Comparison of ENCODE assay signal across 8 mouse cellular contexts in the genomic region with DNA sequence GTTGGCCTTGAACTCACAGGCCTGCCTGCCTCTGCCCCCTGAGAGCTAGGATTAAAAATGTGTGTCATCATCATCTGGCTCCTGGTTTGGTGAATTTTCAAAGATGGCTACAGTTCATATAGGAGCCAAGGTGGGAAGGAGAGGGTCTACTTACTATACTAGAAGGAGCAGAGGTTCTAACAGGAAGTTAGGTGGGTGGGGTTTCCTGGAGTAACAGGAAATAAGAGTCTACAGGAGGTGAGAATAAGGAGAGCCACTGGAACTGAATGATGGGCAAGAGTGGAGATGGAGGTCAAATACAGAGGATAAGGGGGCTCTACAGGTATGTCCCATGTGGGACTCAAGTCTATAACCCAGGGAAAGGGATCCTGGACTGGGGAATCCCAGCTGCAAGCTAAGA. TPM values are rescaled to one million over a fixed set of nuclear protein-coding genes. Genes with fewer than 3 reads are reported as not detected.
A peak's percentile ranks its signal among the peaks of the same experiment; 100 is the strongest.
DNase-seq lines count a peak whose midpoint lies in the region; ATAC-seq and TF ChIP-seq lines count a peak whose summit lies in the region.

No protein-coding gene starts in this region.

- no peak for DNase-seq in neural tube, embryonic 11.5 days (ENCODE audit: low spot score)
- DNase-seq in neural tube, embryonic 10.5 days (ENCODE audit: extremely low spot score, low spot score): no peak
- DNase-seq in forebrain, embryonic 14.5 days (ENCODE audit: low spot score): no peak
- DNase-seq in stomach, postnatal 0 days (ENCODE audit: low spot score): no peak
- DNase-seq in layer of hippocampus, postnatal 10 days (ENCODE audit: low spot score in 2 of 2): no peak
- DNase-seq in adrenal gland, adult (ENCODE audit: inconsistent age in 2 of 2, low spot score in 1 of 2): no peak
- no peak for DNase-seq in cerebellum, adult 9-10 months

- TF ChIP-seq CTCF in stomach, postnatal 0 days (IDR thresholded peaks at IDR 0.05; ENCODE audit: low read depth): no peak

- no peak for TF ChIP-seq EP300 in stomach, postnatal 0 days (optimal IDR thresholded peaks at IDR 0.05)

- peaks cover 17% of the 10 kb centered on the region for H3K4me1 ChIP-seq in neural tube, embryonic 11.5 days (ENCODE audit: control insufficient read depth, insufficient read depth, low read length)
- H3K4me1 ChIP-seq in forebrain, embryonic 14.5 days (ENCODE audit: control insufficient read depth, insufficient read depth, low read length): peaks cover 21% of the 10 kb centered on the region
- peaks cover 58% of the 10 kb centered on the region for H3K4me1 ChIP-seq in liver, embryonic 12.5 days
- peaks cover 4% of the 10 kb centered on the region; the same call in 1 of the 2 replicates for H3K4me1 ChIP-seq in stomach, postnatal 0 days (replicated peaks; ENCODE audit: control insufficient read depth, insufficient read depth)

- H3K4me3 ChIP-seq in neural tube, embryonic 11.5 days (ENCODE audit: low read depth, low read length): peak overlapping the region; percentile 71
- H3K4me3 ChIP-seq in forebrain, embryonic 14.5 days (ENCODE audit: low read depth, low read length): peak overlapping the region; percentile 86
- peak overlapping the region; percentile 95 for H3K4me3 ChIP-seq in liver, embryonic 12.5 days
- H3K4me3 ChIP-seq in stomach, postnatal 0 days (ENCODE audit: low read depth, low read length): peak overlapping the region; percentile 84; the same call in 1 of the 2 replicates

- H3K4me2 ChIP-seq in neural tube, embryonic 11.5 days (ENCODE audit: low read depth): peak overlapping the region; percentile 87
- H3K4me2 ChIP-seq in forebrain, embryonic 14.5 days (ENCODE audit: low read length): peak overlapping the region; percentile 97
- peak overlapping the region; percentile 89 for H3K4me2 ChIP-seq in liver, embryonic 12.5 days
- H3K4me2 ChIP-seq in stomach, postnatal 0 days (replicated peaks; ENCODE audit: low read depth): peak overlapping the region; percentile 63

- H3K27me3 ChIP-seq in neural tube, embryonic 11.5 days (ENCODE audit: control insufficient read depth, insufficient read depth, low read length): no peaks in the 10 kb centered on the region
- H3K27me3 ChIP-seq in forebrain, embryonic 14.5 days (replicated peaks; ENCODE audit: control insufficient read depth, insufficient read depth, low read length): no peaks in the 10 kb centered on the region; the same call in 1 of the 2 replicates
- no peaks in the 10 kb centered on the region for H3K27me3 ChIP-seq in liver, embryonic 12.5 days (replicated peaks)
- no peaks in the 10 kb centered on the region for H3K27me3 ChIP-seq in stomach, postnatal 0 days (ENCODE audit: control insufficient read depth, insufficient read depth, low read length)

- H3K9me3 ChIP-seq in neural tube, embryonic 11.5 days (ENCODE audit: control insufficient read depth, low read length): no peaks in the 10 kb centered on the region
- H3K9me3 ChIP-seq in forebrain, embryonic 14.5 days (replicated peaks; ENCODE audit: control insufficient read depth, low read length): no peaks in the 10 kb centered on the region
- H3K9me3 ChIP-seq in liver, embryonic 12.5 days (replicated peaks): no peaks in the 10 kb centered on the region
- no peaks in the 10 kb centered on the region for H3K9me3 ChIP-seq in stomach, postnatal 0 days (ENCODE audit: control insufficient read depth, low read length)

- no peak for ATAC-seq in neural tube, embryonic 11.5 days (ENCODE audit: insufficient read depth, low FRiP score, low TSS enrichment)
- no peak for ATAC-seq in forebrain, embryonic 14.5 days
- no peak for ATAC-seq in liver, embryonic 12.5 days
- no peak for ATAC-seq in stomach, postnatal 0 days (ENCODE audit: low FRiP score, low TSS enrichment)

- peak overlapping the region; percentile 24; the same call in 1 of the 2 replicates for H3K9ac ChIP-seq in neural tube, embryonic 11.5 days (ENCODE audit: low read length)
- H3K9ac ChIP-seq in forebrain, embryonic 14.5 days (ENCODE audit: low read length): peak overlapping the region; percentile 89; the same call in 1 of the 2 replicates
- H3K9ac ChIP-seq in liver, embryonic 12.5 days: peak overlapping the region; percentile 91
- peak overlapping the region; percentile 89 for H3K9ac ChIP-seq in stomach, postnatal 0 days (ENCODE audit: low read length)

- peaks cover 2% of the 10 kb centered on the region; the same call in 1 of the 2 replicates for H3K36me3 ChIP-seq in neural tube, embryonic 11.5 days (ENCODE audit: control insufficient read depth, insufficient read depth, low read length)
- peaks cover 30% of the 10 kb centered on the region for H3K36me3 ChIP-seq in forebrain, embryonic 14.5 days (ENCODE audit: control insufficient read depth, insufficient read depth, low read length)
- peaks cover 45% of the 10 kb centered on the region for H3K36me3 ChIP-seq in liver, embryonic 12.5 days
- H3K36me3 ChIP-seq in stomach, postnatal 0 days (ENCODE audit: control insufficient read depth, insufficient read depth, low read length): peaks cover 4% of the 10 kb centered on the region; the same call in 1 of the 2 replicates

- no peak overlapping the region for H3K27ac ChIP-seq in neural tube, embryonic 11.5 days (ENCODE audit: low read depth, low read length)
- no peak overlapping the region for H3K27ac ChIP-seq in forebrain, embryonic 14.5 days (ENCODE audit: low read depth, low read length)
- H3K27ac ChIP-seq in liver, embryonic 12.5 days: peak overlapping the region; percentile 83
- H3K27ac ChIP-seq in stomach, postnatal 0 days (replicated peaks): no peak overlapping the region

RNA-seq across cellular contexts. Expression of gene Cdc37, which starts 1.4 kb away (rescaled TPM):
- polyA plus RNA-seq in neural tube, embryonic 11.5 days (2014; fragmentation: Nextera tagmentation; extraction: Ambion mirVana): 319 and 341 TPM in 2 replicates
- polyA plus RNA-seq in forebrain, embryonic 14.5 days (2014; fragmentation: Nextera tagmentation; extraction: Ambion mirVana): 222 and 247 TPM in 2 replicates
- polyA plus RNA-seq in liver, embryonic 12.5 days (2016; fragmentation: Nextera tagmentation; extraction: Ambion mirVana): 221 and 228 TPM in 2 replicates
- polyA plus RNA-seq in stomach, postnatal 0 days (2015; fragmentation: Nextera tagmentation; extraction: Ambion mirVana): 161 TPM in 2 replicates
- total RNA-seq in layer of hippocampus, postnatal 10 days (2021): 100 to 1,000 TPM; 136 to 139 TPM

RNA-seq across cellular contexts. Expression of gene Pde4a, which starts 17.1 kb away (rescaled TPM):
- 5.4 and 7.5 TPM in 2 replicates for polyA plus RNA-seq in neural tube, embryonic 11.5 days (2014; fragmentation: Nextera tagmentation; extraction: Ambion mirVana)
- polyA plus RNA-seq in forebrain, embryonic 14.5 days (2014; fragmentation: Nextera tagmentation; extraction: Ambion mirVana): 17.3 and 22.4 TPM in 2 replicates
- polyA plus RNA-seq in liver, embryonic 12.5 days (2016; fragmentation: Nextera tagmentation; extraction: Ambion mirVana): 2.6 and 2.9 TPM in 2 replicates
- polyA plus RNA-seq in stomach, postnatal 0 days (2015; fragmentation: Nextera tagmentation; extraction: Ambion mirVana): 2.5 and 3.0 TPM in 2 replicates
- 10 to 100 TPM; 58.9 to 59.5 TPM for total RNA-seq in layer of hippocampus, postnatal 10 days (2021)

RNA-seq across cellular contexts. Expression of gene Tyk2, which starts 17.4 kb away (rescaled TPM):
- 8.6 and 9.2 TPM in 2 replicates for polyA plus RNA-seq in neural tube, embryonic 11.5 days (2014; fragmentation: Nextera tagmentation; extraction: Ambion mirVana)
- polyA plus RNA-seq in forebrain, embryonic 14.5 days (2014; fragmentation: Nextera tagmentation; extraction: Ambion mirVana): 5.0 and 6.2 TPM in 2 replicates
- polyA plus RNA-seq in liver, embryonic 12.5 days (2016; fragmentation: Nextera tagmentation; extraction: Ambion mirVana): 8.5 and 10.4 TPM in 2 replicates
- 6.8 and 7.1 TPM in 2 replicates for polyA plus RNA-seq in stomach, postnatal 0 days (2015; fragmentation: Nextera tagmentation; extraction: Ambion mirVana)
- 10 to 100 TPM; 12.7 to 14.0 TPM for total RNA-seq in layer of hippocampus, postnatal 10 days (2021)

RNA-seq across cellular contexts. Expression of gene Raver1, which starts 56.6 kb away (rescaled TPM):
- 88.4 and 90.7 TPM in 2 replicates for polyA plus RNA-seq in neural tube, embryonic 11.5 days (2014; fragmentation: Nextera tagmentation; extraction: Ambion mirVana)
- polyA plus RNA-seq in forebrain, embryonic 14.5 days (2014; fragmentation: Nextera tagmentation; extraction: Ambion mirVana): 43.6 and 47.1 TPM in 2 replicates
- polyA plus RNA-seq in liver, embryonic 12.5 days (2016; fragmentation: Nextera tagmentation; extraction: Ambion mirVana): 39.8 and 43.8 TPM in 2 replicates
- 15.0 and 18.3 TPM in 2 replicates for polyA plus RNA-seq in stomach, postnatal 0 days (2015; fragmentation: Nextera tagmentation; extraction: Ambion mirVana)
- total RNA-seq in layer of hippocampus, postnatal 10 days (2021): 10 to 100 TPM; 36.1 to 37.6 TPM

RNA-seq across cellular contexts. Expression of gene Gm38431, which starts 56.6 kb away (rescaled TPM):
- 2.7 and 2.8 TPM in 2 replicates for polyA plus RNA-seq in neural tube, embryonic 11.5 days (2014; fragmentation: Nextera tagmentation; extraction: Ambion mirVana)
- polyA plus RNA-seq in forebrain, embryonic 14.5 days (2014; fragmentation: Nextera tagmentation; extraction: Ambion mirVana): 1.2 and 1.5 TPM in 2 replicates
- 1.2 and 2.1 TPM in 2 replicates for polyA plus RNA-seq in liver, embryonic 12.5 days (2016; fragmentation: Nextera tagmentation; extraction: Ambion mirVana)
- polyA plus RNA-seq in stomach, postnatal 0 days (2015; fragmentation: Nextera tagmentation; extraction: Ambion mirVana): 0.28 and 0.86 TPM in 2 replicates
- 1 to 10 TPM; 2.4 to 3.4 TPM for total RNA-seq in layer of hippocampus, postnatal 10 days (2021)

Comparison
In these comparisons a context has a peak if more than half of its experiments do, and no peak if none do; other contexts are left out.
1. H3K9ac ChIP-seq: peak in every context shown above with its lines; median percentile 91 in liver, embryonic 12.5 days; 89 in forebrain, embryonic 14.5 days; 89 in stomach, postnatal 0 days; 24 in neural tube, embryonic 11.5 days.